Mouse (Mus musculus): ENCODE measurements around the gene Lhfpl5. TPM values are rescaled to one million over a fixed set of nuclear protein-coding genes. Genes with fewer than 3 reads are reported as not detected.
A peak's percentile ranks its signal among the peaks of the same experiment; 100 is the strongest.
"Not testable (repeated sequence)": the region's sequence is repeated elsewhere in the genome, so short reads cannot be mapped to it uniquely, and the experiment has no call there.

Lhfpl5 gene
- total and polyA plus RNA-seq, 2 experiments from 2014 or later, result 0.07 TPM; not detected in 1

GRCm38 (mm10) chr17:28549111-28549510, 26.3 kb upstream of the Lhfpl5 start, which contains the start of gene Clpsl2:
Gene Clpsl2, plus strand, starts transcription at chr17:28549411.
- no peak within 1 kb of the TSS for H3K27ac ChIP-seq (ENCODE audit: low read depth)
- H3K4me3 ChIP-seq (ENCODE audit: low read depth, low read length), result no peak within 1 kb of the TSS
- no peaks in the 10 kb centered on the region for H3K4me1 ChIP-seq (ENCODE audit: control insufficient read depth, insufficient read depth)
- ATAC-seq (ENCODE audit: insufficient read depth, low read depth), result no peak
- no peak for DNase-seq (ENCODE audit: low spot score)
- no peaks in the 10 kb centered on the region for H3K9me3 ChIP-seq (replicated peaks; ENCODE audit: control insufficient read depth, low read length)
- no peak within 1 kb of the TSS for H3K9ac ChIP-seq (replicated peaks; ENCODE audit: low read depth, low read length)
- 69% methylated on average over 14 of the region's 14 CpGs for WGBS
- no peaks in the 10 kb centered on the region for H3K36me3 ChIP-seq (replicated peaks; ENCODE audit: control insufficient read depth, insufficient read depth, low read length)
- no peaks in the 10 kb centered on the region for H3K27me3 ChIP-seq (ENCODE audit: control insufficient read depth, insufficient read depth, low read length)
- no peak within 1 kb of the TSS for H3K4me2 ChIP-seq (ENCODE audit: low read depth, low read length)
- TF ChIP-seq CTCF (IDR thresholded peaks at IDR 0.05; ENCODE audit: low read depth) (no peak), EP300 (IDR thresholded peaks at IDR 0.05; ENCODE audit: low read depth) (no peak)

GRCm38 (mm10) chr17:28553040-28553793, 22.2 kb upstream of the Lhfpl5 start:
- H3K9ac ChIP-seq (replicated peaks; ENCODE audit: low read depth, low read length), result no peak overlapping the region
- DNase-seq (ENCODE audit: low spot score) (peak; percentile 61), ATAC-seq (ENCODE audit: insufficient read depth, low read depth) (peak; percentile 62; the same call in 1 of the 2 replicates)
- H3K4me2 ChIP-seq (ENCODE audit: low read depth, low read length), result no peak overlapping the region
- H3K4me1 ChIP-seq (ENCODE audit: control insufficient read depth, insufficient read depth), result no peaks in the 10 kb centered on the region
- no peaks in the 10 kb centered on the region for H3K36me3 ChIP-seq (replicated peaks; ENCODE audit: control insufficient read depth, insufficient read depth, low read length)
- 11% methylated on average over 14 of the region's 14 CpGs for WGBS
- no peaks in the 10 kb centered on the region for H3K27me3 ChIP-seq (ENCODE audit: control insufficient read depth, insufficient read depth, low read length)
- H3K9me3 ChIP-seq (replicated peaks; ENCODE audit: control insufficient read depth, low read length), result no peaks in the 10 kb centered on the region
- H3K4me3 ChIP-seq (ENCODE audit: low read depth, low read length), result no peak overlapping the region
- no peak overlapping the region for H3K27ac ChIP-seq (ENCODE audit: low read depth)
- TF ChIP-seq CTCF (IDR thresholded peaks at IDR 0.05; ENCODE audit: low read depth), result peak; percentile 93
- TF ChIP-seq EP300 (IDR thresholded peaks at IDR 0.05; ENCODE audit: low read depth), result no peak

DNA sequence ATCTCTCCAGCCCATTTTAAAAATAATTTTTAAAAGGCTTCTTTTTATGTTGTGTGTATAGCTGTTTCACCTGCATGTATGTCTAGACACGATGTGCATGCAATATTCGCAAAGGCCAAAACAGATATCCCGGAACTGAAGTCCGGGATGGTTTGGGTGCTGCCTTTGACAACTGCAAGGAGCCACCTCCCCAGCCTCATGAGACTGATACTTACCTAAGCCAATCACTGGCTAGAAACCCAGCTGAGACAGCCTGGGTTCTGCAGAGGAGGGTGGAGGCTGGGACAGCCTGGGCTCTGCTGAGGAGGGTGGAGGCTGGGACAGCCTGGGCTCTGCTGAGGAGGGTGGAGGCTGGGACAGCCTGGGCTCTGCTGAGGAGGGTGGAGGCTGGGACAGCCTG, 21.4 kb upstream of the Lhfpl5 start:
- H3K27me3 ChIP-seq (ENCODE audit: control insufficient read depth, insufficient read depth, low read length); H3K4me3 ChIP-seq (ENCODE audit: low read depth, low read length); DNase-seq (ENCODE audit: low spot score); H3K4me2 ChIP-seq (ENCODE audit: low read depth, low read length); H3K9me3 ChIP-seq (replicated peaks; ENCODE audit: control insufficient read depth, low read length); H3K27ac ChIP-seq (ENCODE audit: low read depth); H3K36me3 ChIP-seq (replicated peaks; ENCODE audit: control insufficient read depth, insufficient read depth, low read length); ATAC-seq (ENCODE audit: insufficient read depth, low read depth); H3K9ac ChIP-seq (replicated peaks; ENCODE audit: low read depth, low read length); H3K4me1 ChIP-seq (ENCODE audit: control insufficient read depth, insufficient read depth): not testable (repeated sequence)
- 91% methylated on average over 4 of the region's 4 CpGs for WGBS

- no peak overlapping the region for H3K4me3 ChIP-seq (ENCODE audit: low read depth, low read length)
- no peaks in the 10 kb centered on the region for H3K36me3 ChIP-seq (replicated peaks; ENCODE audit: control insufficient read depth, insufficient read depth, low read length)
- TF ChIP-seq CTCF (IDR thresholded peaks at IDR 0.05; ENCODE audit: low read depth) (no peak), EP300 (IDR thresholded peaks at IDR 0.05; ENCODE audit: low read depth) (no peak)
- no peaks in the 10 kb centered on the region for H3K4me1 ChIP-seq (ENCODE audit: control insufficient read depth, insufficient read depth)
- H3K27ac ChIP-seq (ENCODE audit: low read depth), result no peak overlapping the region
- no peak for ATAC-seq (ENCODE audit: insufficient read depth, low read depth)
- 39% methylated on average over 6 of the region's 6 CpGs for WGBS
- no peaks in the 10 kb centered on the region for H3K9me3 ChIP-seq (replicated peaks; ENCODE audit: control insufficient read depth, low read length)
- H3K9ac ChIP-seq (replicated peaks; ENCODE audit: low read depth, low read length), result no peak overlapping the region
- H3K27me3 ChIP-seq (ENCODE audit: control insufficient read depth, insufficient read depth, low read length), result no peaks in the 10 kb centered on the region
- no peak for DNase-seq (ENCODE audit: low spot score)
- H3K4me2 ChIP-seq (ENCODE audit: low read depth, low read length), result no peak overlapping the region
Observed at GRCm38 (mm10) chr17:28556635-28557396, 18.6 kb upstream of the Lhfpl5 start.

- DNase-seq (ENCODE audit: low spot score), result no peak
- no peak for ATAC-seq (ENCODE audit: insufficient read depth, low read depth)
Observed at GRCm38 (mm10) chr17:28557772-28558171, 17.7 kb upstream of the Lhfpl5 start.

More at GRCm38 (mm10) chr17:28557772-28558171, 17.7 kb upstream of the Lhfpl5 start:
- no peak overlapping the region for H3K4me2 ChIP-seq (ENCODE audit: low read depth, low read length)
- no peaks in the 10 kb centered on the region for H3K27me3 ChIP-seq (ENCODE audit: control insufficient read depth, insufficient read depth, low read length)
- H3K9ac ChIP-seq (replicated peaks; ENCODE audit: low read depth, low read length), result no peak overlapping the region
- H3K9me3 ChIP-seq (replicated peaks; ENCODE audit: control insufficient read depth, low read length), result no peaks in the 10 kb centered on the region
- H3K4me3 ChIP-seq (ENCODE audit: low read depth, low read length), result no peak overlapping the region
- H3K36me3 ChIP-seq (replicated peaks; ENCODE audit: control insufficient read depth, insufficient read depth, low read length), result no peaks in the 10 kb centered on the region
- no peak for TF ChIP-seq CTCF (IDR thresholded peaks at IDR 0.05; ENCODE audit: low read depth)
- TF ChIP-seq EP300 (IDR thresholded peaks at IDR 0.05; ENCODE audit: low read depth), result no peak
- WGBS, result 68% methylated on average over 6 of the region's 6 CpGs
- H3K27ac ChIP-seq (ENCODE audit: low read depth), result no peak overlapping the region
- no peaks in the 10 kb centered on the region for H3K4me1 ChIP-seq (ENCODE audit: control insufficient read depth, insufficient read depth)

Measured in heart, postnatal 0 days (tissue).